Mouse (Mus musculus): ENCODE results near the gene Dcbld2. TPM values are rescaled to one million over a fixed set of nuclear protein-coding genes. Genes with fewer than 3 reads are reported as not detected.

Gene Dcbld2
- polyA plus RNA-seq, 1 experiment from 2014 or later = 5.6 TPM

GRCm38 (mm10) chr16:58465412-58465811 is 57.2 kb downstream of the Dcbld2 start:
- 94% methylated on average over 9 of the region's 9 CpGs for WGBS
- Histone ChIP-seq H3K27ac (replicated peaks) (no peak overlapping the region), H3K36me3 (peaks cover 38% of the 10 kb centered on the region), H3K27me3 (replicated peaks) (no peaks in the 10 kb centered on the region), H3K4me1 (no peaks in the 10 kb centered on the region), H3K4me3 (replicated peaks) (no peak overlapping the region), H3K9me3 (replicated peaks) (no peaks in the 10 kb centered on the region), H3K9ac (replicated peaks) (no peak overlapping the region), H3K4me2 (no peak overlapping the region)
- ATAC-seq (ENCODE audit: low FRiP score) = no peak

GRCm38 (mm10) chr16:58470061-58470460 is 61.8 kb downstream of the Dcbld2 start:
- no peak overlapping the region for H3K9ac ChIP-seq (replicated peaks)
- H3K36me3 ChIP-seq = peaks cover 13% of the 10 kb centered on the region
- no peaks in the 10 kb centered on the region for H3K4me1 ChIP-seq
- no peak overlapping the region for H3K27ac ChIP-seq (replicated peaks)
- H3K4me3 ChIP-seq (replicated peaks) = no peak overlapping the region
- WGBS = 73% methylated on average over 8 of the region's 8 CpGs
- H3K4me2 ChIP-seq = no peak overlapping the region
- ATAC-seq (ENCODE audit: low FRiP score) = no peak
- H3K27me3 ChIP-seq (replicated peaks) = no peaks in the 10 kb centered on the region
- H3K9me3 ChIP-seq (replicated peaks) = no peaks in the 10 kb centered on the region

GRCm38 (mm10) chr16:58470841-58471240 is 62.6 kb downstream of the Dcbld2 start:
- Histone ChIP-seq H3K4me2 (no peak overlapping the region), H3K4me1 (no peaks in the 10 kb centered on the region), H3K9me3 (replicated peaks) (no peaks in the 10 kb centered on the region), H3K27me3 (replicated peaks) (no peaks in the 10 kb centered on the region), H3K4me3 (replicated peaks) (no peak overlapping the region), H3K9ac (replicated peaks) (no peak overlapping the region), H3K36me3 (peaks cover 5% of the 10 kb centered on the region), H3K27ac (replicated peaks) (no peak overlapping the region)
- 93% methylated on average over 4 of the region's 4 CpGs for WGBS
- ATAC-seq (ENCODE audit: low FRiP score) = no peak

- H3K4me2 ChIP-seq = no peak overlapping the region
- no peak for ATAC-seq (ENCODE audit: low FRiP score)
- H3K4me1 ChIP-seq = no peaks in the 10 kb centered on the region
- 49% methylated on average over 3 of the region's 3 CpGs for WGBS
- H3K36me3 ChIP-seq = peaks cover 10% of the 10 kb centered on the region
- no peak overlapping the region for H3K27ac ChIP-seq (replicated peaks)
- H3K27me3 ChIP-seq (replicated peaks) = no peaks in the 10 kb centered on the region
- no peaks in the 10 kb centered on the region for H3K9me3 ChIP-seq (replicated peaks)
- H3K4me3 ChIP-seq (replicated peaks) = no peak overlapping the region
- no peak overlapping the region for H3K9ac ChIP-seq (replicated peaks)
Measured at GRCm38 (mm10) chr16:58474875-58475274, 66.6 kb downstream of the Dcbld2 start.

GRCm38 (mm10) chr16:58475544-58476154 is 67.4 kb downstream of the Dcbld2 start:
- 88% methylated on average over 3 of the region's 3 CpGs for WGBS
- H3K27ac ChIP-seq (replicated peaks) = no peak overlapping the region
- no peak overlapping the region for H3K9ac ChIP-seq (replicated peaks)
- H3K4me3 ChIP-seq (replicated peaks) = no peak overlapping the region
- H3K9me3 ChIP-seq (replicated peaks) = no peaks in the 10 kb centered on the region
- no peaks in the 10 kb centered on the region for H3K4me1 ChIP-seq
- H3K36me3 ChIP-seq = peaks cover 10% of the 10 kb centered on the region
- no peak overlapping the region for H3K4me2 ChIP-seq
- no peak for ATAC-seq (ENCODE audit: low FRiP score)
- no peaks in the 10 kb centered on the region for H3K27me3 ChIP-seq (replicated peaks)

GRCm38 (mm10) chr16:58476363-58476762 is 68.1 kb downstream of the Dcbld2 start:
- Histone ChIP-seq H3K4me2 (no peak overlapping the region), H3K27me3 (replicated peaks) (no peaks in the 10 kb centered on the region), H3K9me3 (replicated peaks) (no peaks in the 10 kb centered on the region), H3K9ac (replicated peaks) (no peak overlapping the region), H3K27ac (replicated peaks) (no peak overlapping the region), H3K36me3 (peaks cover 10% of the 10 kb centered on the region), H3K4me3 (replicated peaks) (no peak overlapping the region), H3K4me1 (no peaks in the 10 kb centered on the region)
- 63% methylated on average over 2 of the region's 2 CpGs for WGBS
- ATAC-seq (ENCODE audit: low FRiP score) = no peak

GRCm38 (mm10) chr16:58479898-58480448 is 71.7 kb downstream of the Dcbld2 start:
- Histone ChIP-seq H3K27me3 (replicated peaks) (no peaks in the 10 kb centered on the region), H3K36me3 (peaks cover 5% of the 10 kb centered on the region), H3K27ac (replicated peaks) (no peak overlapping the region), H3K4me2 (no peak overlapping the region), H3K4me1 (no peaks in the 10 kb centered on the region), H3K9me3 (replicated peaks) (no peaks in the 10 kb centered on the region), H3K4me3 (replicated peaks) (no peak overlapping the region), H3K9ac (replicated peaks) (no peak overlapping the region)
- WGBS = 84% methylated on average over 4 of the region's 4 CpGs
- ATAC-seq (ENCODE audit: low FRiP score) = no peak

- Histone ChIP-seq H3K9me3 (replicated peaks) (no peaks in the 10 kb centered on the region), H3K4me1 (no peaks in the 10 kb centered on the region), H3K4me3 (replicated peaks) (no peak overlapping the region), H3K9ac (replicated peaks) (no peak overlapping the region), H3K27me3 (replicated peaks) (no peaks in the 10 kb centered on the region), H3K36me3 (peaks cover 5% of the 10 kb centered on the region), H3K4me2 (no peak overlapping the region), H3K27ac (replicated peaks) (no peak overlapping the region)
- no peak for ATAC-seq (ENCODE audit: low FRiP score)
- WGBS = 82% methylated on average over 9 of the region's 9 CpGs
Measured at GRCm38 (mm10) chr16:58481219-58481905, 73.1 kb downstream of the Dcbld2 start.

GRCm38 (mm10) chr16:58481906-58482270 is 73.6 kb downstream of the Dcbld2 start:
- no peaks in the 10 kb centered on the region for H3K9me3 ChIP-seq (replicated peaks)
- WGBS = 94% methylated on average over 5 of the region's 5 CpGs
- H3K4me2 ChIP-seq = no peak overlapping the region
- H3K4me3 ChIP-seq (replicated peaks) = no peak overlapping the region
- no peaks in the 10 kb centered on the region for H3K27me3 ChIP-seq (replicated peaks)
- H3K36me3 ChIP-seq = peaks cover 5% of the 10 kb centered on the region
- no peak overlapping the region for H3K27ac ChIP-seq (replicated peaks)
- ATAC-seq (ENCODE audit: low FRiP score) = no peak
- no peaks in the 10 kb centered on the region for H3K4me1 ChIP-seq
- H3K9ac ChIP-seq (replicated peaks) = no peak overlapping the region

GRCm38 (mm10) chr16:58482296-58482695 is 74.1 kb downstream of the Dcbld2 start:
- Histone ChIP-seq H3K27me3 (replicated peaks) (no peaks in the 10 kb centered on the region), H3K4me2 (no peak overlapping the region), H3K9me3 (replicated peaks) (no peaks in the 10 kb centered on the region), H3K9ac (replicated peaks) (no peak overlapping the region), H3K4me3 (replicated peaks) (no peak overlapping the region), H3K4me1 (no peaks in the 10 kb centered on the region), H3K36me3 (peaks cover 5% of the 10 kb centered on the region), H3K27ac (replicated peaks) (no peak overlapping the region)
- 66% methylated on average over 3 of the region's 3 CpGs for WGBS
- ATAC-seq (ENCODE audit: low FRiP score) = no peak

- no peaks in the 10 kb centered on the region for H3K27me3 ChIP-seq (replicated peaks)
- no peaks in the 10 kb centered on the region for H3K36me3 ChIP-seq
- no peak for ATAC-seq (ENCODE audit: low FRiP score)
- 87% methylated on average over 6 of the region's 6 CpGs for WGBS
- H3K9me3 ChIP-seq (replicated peaks) = no peaks in the 10 kb centered on the region
- no peak overlapping the region for H3K4me2 ChIP-seq
- H3K27ac ChIP-seq (replicated peaks) = no peak overlapping the region
- no peak overlapping the region for H3K4me3 ChIP-seq (replicated peaks)
- no peaks in the 10 kb centered on the region for H3K4me1 ChIP-seq
- H3K9ac ChIP-seq (replicated peaks) = no peak overlapping the region
Measured at GRCm38 (mm10) chr16:58487861-58488260, 79.6 kb downstream of the Dcbld2 start.

GRCm38 (mm10) chr16:58496791-58497190 is 88.5 kb downstream of the Dcbld2 start:
- Histone ChIP-seq H3K9ac (replicated peaks) (no peak overlapping the region), H3K27me3 (replicated peaks) (no peaks in the 10 kb centered on the region), H3K4me3 (replicated peaks) (no peak overlapping the region), H3K9me3 (replicated peaks) (no peaks in the 10 kb centered on the region), H3K4me1 (no peaks in the 10 kb centered on the region; the same call in 1 of the 2 replicates), H3K36me3 (no peaks in the 10 kb centered on the region), H3K27ac (replicated peaks) (no peak overlapping the region), H3K4me2 (no peak overlapping the region)
- ATAC-seq (ENCODE audit: low FRiP score) = no peak

Measured in neural tube, embryonic 15.5 days (tissue).